Mouse (Mus musculus) telencephalon, adult 2 months (tissue): ENCODE measurements around the gene Bves.
"Not testable (repeated sequence)": the region's sequence is repeated elsewhere in the genome, so short reads cannot be mapped to it uniquely, and the experiment has no call there.

Source experiments
- DNase-seq: peaks from one replicate; pipeline ENCODE4 v3.0.0-alpha.2; 2011; ENCODE audit warnings: low read depth, low spot score

Gene Bves

DNA sequence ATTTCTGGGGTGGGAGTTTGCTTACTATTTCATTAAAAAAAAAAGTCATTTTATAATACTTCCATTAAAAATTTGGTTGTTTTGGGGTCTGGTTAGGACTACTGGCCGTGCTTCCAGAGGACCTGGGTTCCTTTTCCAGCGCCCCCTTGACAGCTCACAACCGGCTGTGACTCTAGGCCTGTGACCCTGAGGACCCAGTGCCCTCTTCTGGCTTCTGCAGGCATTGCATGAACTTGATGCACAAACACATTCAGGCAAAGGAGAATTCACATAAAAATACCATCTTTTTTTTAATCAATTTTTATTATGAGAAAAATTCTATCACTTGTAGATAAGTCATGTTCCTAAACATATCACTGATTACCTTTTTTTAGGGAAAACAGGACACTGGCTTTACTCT is 12.6 kb downstream of the Bves start:
- not testable (repeated sequence) for DNase-seq

DNA sequence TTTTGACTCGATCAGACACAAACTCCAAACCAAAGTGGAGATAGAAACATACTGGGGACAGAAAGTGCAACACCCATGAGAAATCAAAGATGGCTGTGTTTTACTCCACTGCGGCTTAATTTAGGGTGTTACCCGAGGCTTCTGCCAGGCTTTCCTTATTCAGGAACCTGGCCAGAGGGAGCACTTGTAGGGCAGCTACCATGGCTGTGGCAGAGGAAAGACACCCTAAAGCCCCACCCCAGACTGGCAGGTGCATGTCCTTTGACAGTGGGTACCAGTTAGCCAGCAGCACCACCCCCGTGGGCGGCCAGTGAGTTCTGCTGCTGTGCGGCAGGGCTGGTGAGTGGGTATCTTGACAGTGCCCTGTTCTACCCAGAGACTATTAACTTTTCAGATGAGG is 20.5 kb downstream of the Bves start:
- no peak for DNase-seq

DNA sequence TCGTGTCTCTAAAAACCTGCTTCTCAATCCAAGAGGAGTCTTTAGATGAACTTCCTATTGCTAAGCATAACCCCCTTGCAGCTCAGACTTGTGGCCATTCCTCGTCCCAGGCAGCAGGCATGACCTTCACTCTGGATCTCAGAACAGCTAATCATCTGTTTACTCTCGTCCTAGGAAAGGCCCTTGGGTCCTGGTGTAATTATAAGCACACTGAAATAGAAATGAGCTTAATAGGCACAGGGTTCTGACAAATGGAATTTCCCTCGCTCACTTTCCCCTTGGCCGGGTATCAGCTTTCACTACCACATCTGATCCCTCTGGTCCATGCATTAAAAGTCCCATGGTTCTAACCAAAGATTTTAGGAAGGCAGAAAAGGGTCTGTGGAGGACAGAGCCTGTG is 27.8 kb downstream of the Bves start:
- DNase-seq, result no peak

DNA sequence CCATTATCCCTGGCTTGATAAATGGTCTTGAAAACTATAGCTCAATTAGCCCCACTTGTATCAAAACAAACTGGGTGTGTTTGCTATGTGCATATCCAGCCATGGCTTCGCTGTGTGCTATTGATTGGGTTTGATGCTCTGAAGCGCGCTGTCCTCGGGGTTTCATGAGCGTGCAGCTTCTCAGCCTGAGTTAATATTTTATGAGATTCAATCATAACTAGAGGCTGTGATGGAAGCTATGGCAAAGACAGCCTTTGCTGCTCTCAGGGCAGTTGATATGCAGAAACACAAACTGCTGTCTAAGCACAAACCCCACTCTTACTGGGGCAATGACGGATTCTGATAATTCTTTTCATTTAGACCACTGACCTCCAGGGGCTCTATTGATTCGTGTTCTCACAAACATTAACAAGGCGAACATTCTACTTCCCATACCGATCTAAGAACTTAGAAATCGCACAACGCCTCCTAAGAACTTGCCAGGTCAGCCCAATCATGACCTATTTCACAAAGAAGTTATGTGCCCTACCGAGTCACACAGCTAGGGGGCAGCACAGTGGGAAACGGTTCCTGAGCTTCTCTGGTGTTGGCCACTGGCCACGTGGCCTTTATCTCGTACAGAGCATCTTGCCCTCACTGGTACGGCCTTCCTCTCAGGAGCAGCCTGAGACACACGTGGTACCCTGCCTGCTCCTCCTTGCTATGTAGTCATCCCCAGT is 31.6 kb downstream of the Bves start:
- no peak for DNase-seq

DNA sequence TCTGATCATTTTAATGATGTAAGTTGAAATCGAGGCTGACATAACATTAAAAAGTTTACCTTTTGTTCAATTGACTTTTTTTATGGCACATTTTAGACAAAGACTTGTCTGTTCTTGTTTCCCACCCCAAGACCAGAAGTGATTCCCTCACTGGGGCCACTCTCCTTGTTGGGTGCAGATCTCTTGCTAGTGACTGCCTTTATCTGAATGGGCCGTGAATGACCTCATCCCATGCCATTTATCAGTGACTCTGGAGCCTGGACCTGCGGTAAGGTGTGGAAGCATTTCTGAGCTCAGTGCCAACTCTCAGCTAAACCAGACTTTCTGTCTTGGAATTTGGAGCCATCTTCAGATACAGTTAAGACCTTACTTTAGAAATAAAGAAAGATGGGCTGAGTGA is 34.1 kb downstream of the Bves start:
- DNase-seq, result no peak

DNA sequence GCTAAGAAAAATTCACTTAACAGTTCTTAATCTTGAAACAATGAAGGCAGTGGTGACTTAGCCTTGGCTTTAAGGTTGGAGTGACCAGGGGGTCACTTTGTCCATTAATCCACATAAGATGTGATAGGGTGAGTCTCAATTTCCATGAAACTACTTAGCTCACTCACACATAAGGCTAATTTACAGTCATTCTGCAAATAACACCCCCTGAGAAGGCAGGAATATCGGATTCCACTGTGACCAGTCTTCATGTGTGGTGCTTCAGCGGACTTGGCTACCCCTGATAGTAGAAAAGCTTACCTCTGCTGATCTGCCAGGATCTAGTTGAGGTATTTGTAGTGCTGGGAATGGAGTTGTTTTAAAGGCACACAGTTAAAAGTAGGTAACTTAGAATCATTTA is 35.0 kb downstream of the Bves start:
- DNase-seq, result no peak

DNA sequence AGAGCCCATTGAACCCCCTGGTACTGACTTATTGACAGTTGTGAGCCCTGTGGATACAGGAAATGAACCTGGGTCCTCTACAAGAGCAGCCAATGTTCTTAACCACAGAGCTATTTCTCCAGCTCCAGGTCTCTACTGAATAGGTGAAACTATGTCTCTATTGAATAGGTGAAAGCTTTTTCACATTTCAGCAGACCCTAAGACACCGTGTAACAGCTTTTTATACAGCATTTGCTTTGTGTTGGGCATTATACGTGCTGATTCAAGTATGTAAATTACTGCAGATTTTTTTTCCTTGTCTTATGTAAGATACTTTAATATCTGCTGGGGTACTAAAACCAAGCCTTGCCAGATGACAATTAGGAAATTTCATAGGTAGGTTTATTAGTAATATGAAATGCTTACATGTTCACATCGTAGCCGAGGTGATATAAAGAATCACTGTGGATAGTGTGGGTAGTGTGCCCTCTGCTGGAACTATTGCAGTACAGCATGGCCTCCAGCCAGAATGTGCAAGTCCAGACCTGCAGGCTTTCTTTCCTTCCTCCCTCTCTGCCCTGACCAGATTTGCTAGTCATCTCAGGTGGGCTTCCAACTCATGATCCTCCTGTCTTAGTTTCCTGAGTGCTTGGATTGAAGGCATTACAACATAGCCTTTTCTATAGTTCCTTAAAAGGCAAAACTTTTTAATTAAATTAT is 37.6 kb downstream of the Bves start:
- peak; percentile 52 for DNase-seq

DNA sequence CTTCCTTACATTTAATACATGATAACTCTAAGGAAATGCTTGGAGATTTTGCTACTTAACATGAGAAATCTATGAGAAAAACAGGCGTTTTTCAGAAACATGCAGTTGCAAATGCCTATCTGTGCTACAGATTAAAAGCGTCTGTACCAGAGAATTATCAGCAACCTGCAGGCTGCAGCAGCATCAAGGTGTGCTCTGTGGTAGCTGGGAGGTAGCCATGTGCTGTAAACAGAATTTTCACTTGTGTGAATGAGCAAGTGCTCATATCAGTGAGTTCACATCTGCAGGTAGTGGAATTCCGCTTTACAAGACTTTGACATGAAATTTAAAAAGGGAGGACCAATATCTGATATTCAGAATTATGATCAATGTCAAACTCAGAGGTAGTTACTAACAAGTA is 42.7 kb downstream of the Bves start:
- no peak for DNase-seq

DNA sequence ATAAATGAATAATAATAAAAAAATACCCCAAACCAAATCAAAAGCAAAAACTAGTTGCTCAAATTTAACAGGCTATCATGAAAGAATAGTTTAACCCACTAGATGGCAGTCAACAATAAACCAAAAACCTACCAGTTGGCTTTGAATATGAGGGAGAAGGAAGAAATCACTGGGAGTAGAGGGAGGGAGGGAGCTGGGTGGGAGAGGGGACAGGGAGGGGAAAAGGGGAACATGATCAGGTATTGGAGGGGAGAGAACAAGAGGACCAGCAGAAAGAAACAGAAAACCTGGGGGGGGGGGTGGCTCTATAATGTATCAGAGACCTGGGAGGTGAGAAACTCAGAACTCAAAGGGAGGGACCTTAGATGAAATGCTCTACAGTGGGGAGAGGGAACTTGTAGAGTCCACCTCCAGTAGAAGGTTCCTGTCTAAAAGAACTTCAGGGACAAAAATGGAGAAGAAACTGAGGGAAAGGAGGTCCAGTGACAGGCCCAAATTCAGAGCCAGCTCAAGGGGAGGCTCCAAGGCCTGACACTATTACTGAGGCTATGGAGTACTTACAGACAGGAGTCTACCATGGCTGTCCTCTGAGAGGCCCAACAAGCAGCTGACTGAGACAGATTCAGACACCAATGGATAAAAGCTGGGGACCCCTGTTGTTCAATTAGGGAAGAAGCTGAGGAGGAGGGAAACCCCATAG is 46.5 kb downstream of the Bves start:
- no peak for DNase-seq

DNA sequence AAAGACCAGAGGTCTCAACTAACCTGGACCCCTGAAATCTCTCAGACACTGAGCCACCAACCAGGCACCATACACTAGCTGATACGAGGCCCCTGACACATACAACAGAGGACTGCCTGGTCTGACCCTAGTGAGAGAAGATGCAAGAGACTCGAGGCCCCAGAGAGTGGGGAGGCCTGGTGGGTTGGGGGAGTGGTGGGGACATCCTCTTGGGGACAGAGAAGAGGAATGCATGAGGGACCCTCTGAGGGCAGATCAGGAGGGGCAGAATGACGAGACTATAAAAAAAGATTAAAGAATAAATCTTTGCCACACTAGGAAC is 47.0 kb downstream of the Bves start:
- DNase-seq, result no peak

DNA sequence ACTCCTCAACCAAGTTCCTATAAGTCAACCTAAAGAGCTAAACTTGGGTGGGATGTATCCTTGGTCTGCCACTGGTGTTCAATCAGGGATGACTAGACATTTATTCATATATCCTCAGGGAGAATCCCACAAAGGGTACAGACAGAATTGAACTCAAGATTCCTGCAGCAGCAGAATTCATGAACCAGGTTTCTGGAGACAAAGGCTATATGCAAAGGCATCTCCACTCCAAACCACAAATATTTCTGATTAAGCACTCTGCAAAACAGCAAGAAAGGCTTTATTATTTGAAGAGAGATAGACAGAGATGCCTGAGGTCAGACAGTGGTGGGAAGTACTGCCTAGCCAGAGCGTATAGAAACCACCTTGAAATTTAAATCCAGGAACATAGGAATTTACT is 62.6 kb downstream of the Bves start:
- no peak for DNase-seq

DNA sequence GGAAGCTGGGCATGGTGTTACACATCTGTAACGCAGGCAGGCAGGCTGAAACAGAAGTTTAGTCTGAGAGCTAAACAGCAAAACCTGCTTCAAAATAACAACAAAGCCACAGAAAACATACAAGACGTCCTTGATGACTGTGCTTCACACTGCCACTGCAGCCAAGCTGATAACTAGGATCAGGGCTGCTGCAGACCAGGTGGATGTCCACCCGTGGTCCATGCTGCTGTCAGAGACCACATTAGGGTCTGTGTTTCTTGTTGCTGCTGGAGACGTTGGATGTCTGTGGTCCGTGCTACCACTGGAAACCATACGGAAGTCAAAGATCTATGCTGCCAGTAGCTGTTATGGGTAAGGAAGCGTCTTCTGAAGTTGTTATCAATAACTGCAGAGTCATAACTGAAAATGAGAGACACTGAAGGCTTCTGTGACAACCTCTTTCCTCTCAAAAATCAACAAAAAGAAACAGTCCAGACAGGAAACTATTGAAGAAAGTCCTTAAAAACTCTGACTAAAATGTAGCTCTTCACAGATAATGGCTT is 64.2 kb downstream of the Bves start:
- DNase-seq, result no peak

DNA sequence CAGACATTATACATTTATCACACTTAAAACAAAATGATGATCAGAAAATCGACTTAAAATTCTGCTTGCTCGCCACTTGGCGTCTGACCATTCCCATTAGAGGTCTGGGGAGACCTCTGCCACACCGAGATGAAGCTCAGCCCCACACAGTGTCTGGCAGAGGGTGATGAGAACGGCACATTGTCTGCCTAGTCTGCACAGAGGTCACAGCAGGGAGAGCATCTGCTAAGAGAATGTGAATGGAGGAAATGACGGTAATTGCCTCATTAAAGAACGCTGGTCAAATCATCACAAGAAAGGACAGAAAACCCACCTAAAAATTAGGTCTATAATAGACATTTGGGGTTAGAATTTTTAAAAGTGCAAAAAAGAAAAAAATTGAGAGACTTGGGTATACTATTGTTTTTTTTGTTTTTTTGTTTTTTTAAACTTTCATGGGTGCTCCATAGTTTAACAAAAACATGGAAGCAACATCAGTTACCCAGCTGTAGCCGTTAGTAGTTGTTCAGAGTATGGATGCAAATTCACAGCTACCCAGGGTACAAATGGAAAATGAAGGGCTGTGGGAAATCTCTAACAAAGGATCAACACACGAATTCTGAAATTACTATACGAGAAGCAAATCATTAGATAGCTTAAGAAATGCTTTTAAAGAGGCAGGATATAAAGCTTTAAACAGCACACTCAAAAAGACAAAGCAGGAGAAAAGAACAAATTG is 75.2 kb downstream of the Bves start:
- no peak for DNase-seq

DNA sequence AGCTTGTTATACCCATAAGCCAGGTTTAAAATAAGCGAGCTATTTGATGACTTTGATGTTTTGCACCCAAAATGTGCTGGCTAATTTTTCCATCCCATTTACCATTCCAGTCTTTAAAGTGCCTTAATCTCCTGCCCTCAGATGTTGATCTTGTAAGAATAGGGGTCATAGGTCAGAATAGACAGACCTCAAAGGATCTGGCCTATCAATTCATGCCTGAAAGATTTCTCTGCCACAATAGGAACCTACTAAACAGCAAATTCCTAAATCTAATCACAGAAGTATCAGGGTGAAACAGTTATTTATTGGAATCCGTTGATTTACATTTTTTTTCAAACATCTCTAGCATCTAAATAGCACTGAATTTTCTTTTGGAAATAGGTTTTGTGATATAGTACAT is 76.2 kb downstream of the Bves start:
- no peak for DNase-seq

DNA sequence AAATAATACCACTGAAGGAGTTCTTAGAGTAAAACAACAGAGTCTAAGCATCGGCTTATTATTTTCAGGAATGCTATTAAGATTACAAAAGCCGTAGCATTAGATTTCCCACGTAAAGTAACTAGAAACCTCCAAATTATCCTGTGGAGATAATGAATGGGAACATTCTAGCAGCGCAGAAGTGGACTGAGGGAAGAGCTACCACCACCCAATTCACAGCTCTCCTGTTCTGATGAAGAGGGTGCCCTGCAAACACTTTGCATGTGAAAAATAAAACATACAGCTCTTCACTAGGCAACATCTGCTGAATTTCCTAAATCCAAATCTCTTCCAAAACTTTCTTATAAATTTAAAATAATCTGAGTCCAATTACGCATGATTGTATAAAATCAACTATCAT is 76.6 kb downstream of the Bves start:
- no peak for DNase-seq
